Mouse (Mus musculus): ENCODE measurements around the gene Lpin1. TPM values are rescaled to one million over a fixed set of nuclear protein-coding genes. Genes with fewer than 3 reads are reported as not detected.
A peak's percentile ranks its signal among the peaks of the same experiment; 100 is the strongest.

The Lpin1 gene
- polyA plus RNA-seq, 1 experiment from 2014 or later = 4.6 TPM

GRCm38 (mm10) chr12:16634075-16634813, 23.5 kb upstream of the Lpin1 start:
- Histone ChIP-seq H3K4me1 (ENCODE audit: insufficient read depth) (no peaks in the 10 kb centered on the region), H3K4me3 (ENCODE audit: low read depth, low read length) (no peak overlapping the region), H3K4me2 (no peak overlapping the region), H3K27ac (ENCODE audit: low read depth) (no peak overlapping the region), H3K27me3 (ENCODE audit: insufficient read depth, low read length) (no peaks in the 10 kb centered on the region), H3K36me3 (ENCODE audit: insufficient read depth) (no peaks in the 10 kb centered on the region), H3K9ac (no peak overlapping the region), H3K9me3 (ENCODE audit: low read depth, low read length) (no peaks in the 10 kb centered on the region)
- peak; percentile 49; the same call in 1 of the 2 replicates for ATAC-seq (ENCODE audit: insufficient read depth)
- peak; percentile 86 for DNase-seq
- TF ChIP-seq CTCF (IDR thresholded peaks at IDR 0.05; ENCODE audit: low read depth) = peak; percentile 75
- WGBS = 54% methylated on average over 14 of the region's 14 CpGs

- Histone ChIP-seq H3K4me2 (no peak overlapping the region), H3K27ac (ENCODE audit: low read depth) (no peak overlapping the region), H3K9ac (no peak overlapping the region), H3K36me3 (ENCODE audit: insufficient read depth) (no peaks in the 10 kb centered on the region), H3K9me3 (ENCODE audit: low read depth, low read length) (no peaks in the 10 kb centered on the region), H3K27me3 (ENCODE audit: insufficient read depth, low read length) (no peaks in the 10 kb centered on the region), H3K4me1 (ENCODE audit: insufficient read depth) (no peaks in the 10 kb centered on the region), H3K4me3 (ENCODE audit: low read depth, low read length) (no peak overlapping the region)
- DNase-seq (no peak), ATAC-seq (ENCODE audit: insufficient read depth) (no peak; the same call in 1 of the 2 replicates)
- 58% methylated on average over 6 of the region's 6 CpGs for WGBS
- no peak for TF ChIP-seq CTCF (IDR thresholded peaks at IDR 0.05; ENCODE audit: low read depth)
Measured at GRCm38 (mm10) chr12:16633235-16633634, 22.5 kb upstream of the Lpin1 start.

GRCm38 (mm10) chr12:16631423-16631822, 20.7 kb upstream of the Lpin1 start:
- Histone ChIP-seq H3K4me1 (ENCODE audit: insufficient read depth) (no peaks in the 10 kb centered on the region), H3K9ac (no peak overlapping the region), H3K36me3 (ENCODE audit: insufficient read depth) (no peaks in the 10 kb centered on the region), H3K27me3 (ENCODE audit: insufficient read depth, low read length) (no peaks in the 10 kb centered on the region), H3K27ac (ENCODE audit: low read depth) (no peak overlapping the region), H3K4me3 (ENCODE audit: low read depth, low read length) (no peak overlapping the region), H3K9me3 (ENCODE audit: low read depth, low read length) (no peaks in the 10 kb centered on the region), H3K4me2 (no peak overlapping the region)
- 84% methylated on average over 2 of the region's 2 CpGs for WGBS
- DNase-seq (no peak), ATAC-seq (ENCODE audit: insufficient read depth) (no peak)
- no peak for TF ChIP-seq CTCF (IDR thresholded peaks at IDR 0.05; ENCODE audit: low read depth)

DNA sequence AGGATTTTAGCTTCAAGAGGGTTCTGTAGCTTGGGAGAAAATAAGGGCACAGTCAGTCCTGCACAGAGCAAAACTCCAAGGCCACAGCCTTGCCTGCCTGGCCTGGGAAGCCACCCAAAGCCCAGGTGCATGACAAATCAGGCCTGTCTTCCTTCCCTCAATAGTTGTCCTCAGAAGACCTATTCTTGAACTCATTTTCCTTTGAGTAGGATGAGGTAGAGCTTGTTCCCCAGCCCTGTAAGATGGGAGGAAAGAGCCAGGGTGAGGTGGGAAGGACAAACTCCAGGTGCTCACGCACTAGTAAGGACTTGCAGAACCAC, 20.1 kb upstream of the Lpin1 start:
- 84% methylated on average over 1 of the region's 1 CpGs for WGBS
- Histone ChIP-seq H3K27ac (ENCODE audit: low read depth) (no peak overlapping the region), H3K9ac (no peak overlapping the region), H3K4me3 (ENCODE audit: low read depth, low read length) (no peak overlapping the region), H3K4me1 (ENCODE audit: insufficient read depth) (no peaks in the 10 kb centered on the region), H3K9me3 (ENCODE audit: low read depth, low read length) (no peaks in the 10 kb centered on the region), H3K36me3 (ENCODE audit: insufficient read depth) (no peaks in the 10 kb centered on the region), H3K4me2 (no peak overlapping the region), H3K27me3 (ENCODE audit: insufficient read depth, low read length) (no peaks in the 10 kb centered on the region)
- no peak for TF ChIP-seq CTCF (IDR thresholded peaks at IDR 0.05; ENCODE audit: low read depth)
- no peak for DNase-seq
- ATAC-seq (ENCODE audit: insufficient read depth) = no peak

- Histone ChIP-seq H3K36me3 (ENCODE audit: insufficient read depth) (no peaks in the 10 kb centered on the region), H3K27ac (ENCODE audit: low read depth) (no peak overlapping the region), H3K4me1 (ENCODE audit: insufficient read depth) (no peaks in the 10 kb centered on the region), H3K9me3 (ENCODE audit: low read depth, low read length) (no peaks in the 10 kb centered on the region), H3K27me3 (ENCODE audit: insufficient read depth, low read length) (no peaks in the 10 kb centered on the region), H3K9ac (no peak overlapping the region), H3K4me2 (no peak overlapping the region), H3K4me3 (ENCODE audit: low read depth, low read length) (no peak overlapping the region)
- TF ChIP-seq CTCF (IDR thresholded peaks at IDR 0.05; ENCODE audit: low read depth) = no peak
- DNase-seq = no peak
- 43% methylated on average over 7 of the region's 7 CpGs for WGBS
- no peak for ATAC-seq (ENCODE audit: insufficient read depth)
Measured at GRCm38 (mm10) chr12:16630152-16630865, 19.5 kb upstream of the Lpin1 start.

GRCm38 (mm10) chr12:16620230-16620629, 9.5 kb upstream of the Lpin1 start:
- no peaks in the 10 kb centered on the region for H3K9me3 ChIP-seq (ENCODE audit: low read depth, low read length)
- ATAC-seq (ENCODE audit: insufficient read depth) (no peak), DNase-seq (no peak)
- no peak overlapping the region for H3K4me2 ChIP-seq
- TF ChIP-seq CTCF (IDR thresholded peaks at IDR 0.05; ENCODE audit: low read depth) = no peak
- H3K4me1 ChIP-seq (ENCODE audit: insufficient read depth) = peaks cover 13% of the 10 kb centered on the region
- no peak overlapping the region for H3K4me3 ChIP-seq (ENCODE audit: low read depth, low read length)
- no peak overlapping the region for H3K27ac ChIP-seq (ENCODE audit: low read depth)
- no peaks in the 10 kb centered on the region for H3K36me3 ChIP-seq (ENCODE audit: insufficient read depth)
- no peaks in the 10 kb centered on the region for H3K27me3 ChIP-seq (ENCODE audit: insufficient read depth, low read length)
- H3K9ac ChIP-seq = no peak overlapping the region
- 58% methylated on average over 3 of the region's 3 CpGs for WGBS

DNA sequence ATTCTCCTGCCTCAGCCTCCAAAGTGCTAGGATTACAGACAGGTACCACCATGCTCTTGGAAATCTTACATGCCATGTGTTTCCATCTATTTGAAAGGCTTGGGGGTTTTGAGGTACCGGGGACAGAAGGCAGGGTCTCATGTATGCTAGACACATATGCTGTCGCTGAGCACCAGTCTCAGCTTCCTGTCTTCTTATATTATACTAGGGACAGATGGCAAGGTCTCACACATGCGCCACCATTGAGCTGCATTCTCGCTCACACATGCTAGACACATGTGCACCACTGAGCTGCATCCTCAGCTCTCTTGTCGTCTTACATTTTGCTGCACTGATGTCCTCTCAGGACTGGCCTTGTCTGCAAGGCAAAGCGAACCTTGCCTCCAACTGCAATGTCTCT, 8.7 kb upstream of the Lpin1 start:
- WGBS = 84% methylated on average over 6 of the region's 6 CpGs
- DNase-seq = no peak
- H3K4me1 ChIP-seq (ENCODE audit: insufficient read depth) = peaks cover 13% of the 10 kb centered on the region
- no peak overlapping the region; the same call in 1 of the 2 replicates for H3K4me2 ChIP-seq
- no peak for TF ChIP-seq CTCF (IDR thresholded peaks at IDR 0.05; ENCODE audit: low read depth)
- H3K9me3 ChIP-seq (ENCODE audit: low read depth, low read length) = no peaks in the 10 kb centered on the region
- H3K36me3 ChIP-seq (ENCODE audit: insufficient read depth) = no peaks in the 10 kb centered on the region
- no peaks in the 10 kb centered on the region for H3K27me3 ChIP-seq (ENCODE audit: insufficient read depth, low read length)
- 0 out of 2 replicates have a peak overlapping the region, but pooled peaks have one; percentile 20 for H3K27ac ChIP-seq (ENCODE audit: low read depth)
- peak; percentile 6; the same call in 1 of the 2 replicates for ATAC-seq (ENCODE audit: insufficient read depth)
- H3K9ac ChIP-seq = no peak overlapping the region
- H3K4me3 ChIP-seq (ENCODE audit: low read depth, low read length) = no peak overlapping the region
